Mouse (Mus musculus) left cerebral cortex, postnatal 36 days (tissue): ENCODE results near the gene Bcas3. TPM values are rescaled to one million over a fixed set of nuclear protein-coding genes. Genes with fewer than 3 reads are reported as not detected.

ENCODE experiments used
- DNase-seq, 2 experiments: peaks; one replicate each; pipeline ENCODE4 v3.0.0; 2021 to 2022; ENCODE audit warnings: low spot score in 2 of 2, mixed read lengths in 1 of 2
- intact Hi-C: fragments of 180-260 bp; cut with DNase I; formaldehyde crosslinking; loops from one replicate; pipeline ENCODE4 v1.15.1; 2025
- total RNA-seq, 2 experiments: library from RNA; stranded (reverse); gene quantifications; 2 replicates each; pipeline ENCODE4 v1.2.3; 2021

Bcas3 gene
- 10 to 100 TPM; 69.6 to 74.1 TPM for total RNA-seq

- peak; percentile 99 for DNase-seq
- intact Hi-C loops: loop anchor here (5.0 kb wide), 1 partner anchor 40 kb away; the partner anchor contains the start of gene Ppm1d
Observed at GRCm38 (mm10) chr11:85352539-85353380, at the start of gene Bcas3. Bcas3 (plus strand) TSS chr11:85353167.

- no peak for DNase-seq
- intact Hi-C loops: no loop called here
Observed at GRCm38 (mm10) chr11:85306577-85307260, 46.2 kb upstream of the Bcas3 start.

- intact Hi-C loops: no loop called here
- no peak for DNase-seq
Observed at GRCm38 (mm10) chr11:85308799-85309198, 44.2 kb upstream of the Bcas3 start.

GRCm38 (mm10) chr11:85310407-85310712 lies 42.6 kb upstream of the Bcas3 start:
- intact Hi-C loops: loop anchor here (2.0 to 5.0 kb wide), 3 partner anchors 42 to 172 kb away; partner anchors contain the start of genes Appbp2 and Bcas3
- DNase-seq: no peak

- intact Hi-C loops: loop anchor here (2.0 to 5.0 kb wide), 3 partner anchors 41 to 172 kb away; partner anchors contain the start of genes Appbp2 and Bcas3
- peak; percentile 94 for DNase-seq
Observed at GRCm38 (mm10) chr11:85310713-85311574, 42.0 kb upstream of the Bcas3 start, which contains the start of gene Ppm1d. Ppm1d (plus strand) TSS chr11:85311244.

GRCm38 (mm10) chr11:85311645-85312490 lies 41.1 kb upstream of the Bcas3 start:
- intact Hi-C loops: loop anchor here (2.0 to 5.0 kb wide), 3 partner anchors 40 to 173 kb away; partner anchors contain the start of genes Appbp2 and Bcas3
- DNase-seq: peak; percentile 38 to 45

- intact Hi-C loops: loop anchor here (5.0 kb wide), 1 partner anchor 39 kb away; the partner anchor contains the start of gene Bcas3
Observed at GRCm38 (mm10) chr11:85312818-85313217, 40.1 kb upstream of the Bcas3 start.

GRCm38 (mm10) chr11:85313361-85313760 lies 39.6 kb upstream of the Bcas3 start:
- intact Hi-C loops: loop anchor here (5.0 kb wide), 1 partner anchor 39 kb away; the partner anchor contains the start of gene Bcas3
- DNase-seq: no peak

More at GRCm38 (mm10) chr11:85312818-85313217, 40.1 kb upstream of the Bcas3 start:
- DNase-seq: peak in 1 of 2 experiments; percentile 22

- intact Hi-C loops: no loop called here
Observed at GRCm38 (mm10) chr11:85323567-85324330, 29.2 kb upstream of the Bcas3 start.

GRCm38 (mm10) chr11:85328717-85329116 lies 24.2 kb upstream of the Bcas3 start:
- no peak for DNase-seq
- intact Hi-C loops: no loop called here

More at GRCm38 (mm10) chr11:85323567-85324330, 29.2 kb upstream of the Bcas3 start:
- DNase-seq: no peak

GRCm38 (mm10) chr11:85329167-85329894 lies 23.6 kb upstream of the Bcas3 start:
- no peak for DNase-seq
- intact Hi-C loops: no loop called here

GRCm38 (mm10) chr11:85334778-85335177 lies 18.2 kb upstream of the Bcas3 start:
- DNase-seq: no peak
- intact Hi-C loops: no loop called here

- intact Hi-C loops: no loop called here
- no peak for DNase-seq
Observed at GRCm38 (mm10) chr11:85339173-85339831, 13.7 kb upstream of the Bcas3 start.

GRCm38 (mm10) chr11:85340070-85340616 lies 12.8 kb upstream of the Bcas3 start:
- no peak for DNase-seq
- intact Hi-C loops: no loop called here

- intact Hi-C loops: loop anchor here (5.0 kb wide), 1 partner anchor 42 kb away; the partner anchor contains the start of gene Ppm1d
- no peak for DNase-seq
Observed at GRCm38 (mm10) chr11:85353819-85354218, 852 bp downstream of the Bcas3 start.

GRCm38 (mm10) chr11:85359641-85360040 lies 6.7 kb downstream of the Bcas3 start:
- no peak for DNase-seq
- intact Hi-C loops: no loop called here
